Comparison of ENCODE assay signal across 18 mouse cellular contexts in genomic region chr2:93706407-93706806, GRCm38 (mm10).
"Had no signal": no experiment of that assay in that cellular context is flagged by ENCODE, and none has a peak within 500 bp of the region (broad histone marks: within the 10 kb centered on the region; RNA-seq: fewer than 3 reads in every experiment).

No protein-coding gene starts in this region.

- H3K27ac ChIP-seq: midbrain, embryonic 10.5 days; midbrain, embryonic 12.5 days; neural tube, embryonic 13.5 days; neural tube, embryonic 15.5 days had no signal

- DNase-seq: lung, adult 18-20 months; lung, embryonic 14.5 days; lung, postnatal 14 days; lung, postnatal 4 days; midbrain, embryonic 14.5 days; retina, postnatal 1 day; right cerebral cortex, adult 18-20 months; right cerebral cortex, postnatal 25 days; right cerebral cortex, postnatal 4 days; spleen, adult 18-20 months; thymus, adult 2 months; thymus, postnatal 25 days; thymus, postnatal 4 days had no signal

- H3K4me3 ChIP-seq: midbrain, embryonic 10.5 days; midbrain, embryonic 12.5 days; myocyte; neural tube, embryonic 13.5 days; neural tube, embryonic 15.5 days had no signal
